Mouse (Mus musculus): ENCODE results near the gene Gm10563. TPM values are rescaled to one million over a fixed set of nuclear protein-coding genes. Genes with fewer than 3 reads are reported as not detected.
A peak's percentile ranks its signal among the peaks of the same experiment; 100 is the strongest.
"Not testable (repeated sequence)": the region's sequence is repeated elsewhere in the genome, so short reads cannot be mapped to it uniquely, and the experiment has no call there.

Gm10563 gene
- polyA plus RNA-seq (2012; rRNA removed) = not detected in 2 replicates

GRCm38 (mm10) chr4:155645308-155645707, at the start of gene Gm10563:
Gene Gm10563, minus strand, starts transcription at chr4:155645408.
- DNase-seq (ENCODE audit: low read depth) = not testable (repeated sequence)

- no peak for DNase-seq (ENCODE audit: low read depth)
Observed at GRCm38 (mm10) chr4:155694482-155695401, 49.5 kb upstream of the Gm10563 start.

GRCm38 (mm10) chr4:155694111-155694481, 48.9 kb upstream of the Gm10563 start, which contains the start of gene Fndc10:
Gene Fndc10, plus strand, starts transcription at chr4:155694342.
- no peak for DNase-seq (ENCODE audit: low read depth)

GRCm38 (mm10) chr4:155692421-155692820, 47.2 kb upstream of the Gm10563 start:
- no peak for DNase-seq (ENCODE audit: low read depth)

GRCm38 (mm10) chr4:155690571-155691375, 45.6 kb upstream of the Gm10563 start:
- no peak for DNase-seq (ENCODE audit: low read depth)

GRCm38 (mm10) chr4:155687764-155688163, 42.6 kb upstream of the Gm10563 start:
- DNase-seq (ENCODE audit: low read depth) = not testable (repeated sequence)

- DNase-seq (ENCODE audit: low read depth) = not testable (repeated sequence)
Observed at GRCm38 (mm10) chr4:155683670-155684277, 38.6 kb upstream of the Gm10563 start.

- DNase-seq (ENCODE audit: low read depth) = no peak
Observed at GRCm38 (mm10) chr4:155675991-155676390, 30.8 kb upstream of the Gm10563 start.

GRCm38 (mm10) chr4:155672082-155672481, 26.9 kb upstream of the Gm10563 start:
- DNase-seq (ENCODE audit: low read depth) = no peak

- not testable (repeated sequence) for DNase-seq (ENCODE audit: low read depth)
Observed at GRCm38 (mm10) chr4:155670236-155670635, 25.0 kb upstream of the Gm10563 start.

- DNase-seq (ENCODE audit: low read depth) = no peak
Observed at GRCm38 (mm10) chr4:155669598-155670075, 24.4 kb upstream of the Gm10563 start.

GRCm38 (mm10) chr4:155668689-155669597, 23.7 kb upstream of the Gm10563 start, which contains the start of gene Mib2:
Gene Mib2, minus strand, starts transcription at chr4:155669198.
- peak; percentile 72 for DNase-seq (ENCODE audit: low read depth)

- no peak for DNase-seq (ENCODE audit: low read depth)
Observed at GRCm38 (mm10) chr4:155666903-155667302, 21.7 kb upstream of the Gm10563 start.

GRCm38 (mm10) chr4:155660641-155661040, 15.4 kb upstream of the Gm10563 start:
- DNase-seq (ENCODE audit: low read depth) = no peak

- DNase-seq (ENCODE audit: low read depth) = no peak
Observed at GRCm38 (mm10) chr4:155658961-155659360, 13.8 kb upstream of the Gm10563 start.

- DNase-seq (ENCODE audit: low read depth) = no peak
Observed at GRCm38 (mm10) chr4:155656214-155656751, 11.1 kb upstream of the Gm10563 start.

- no peak for DNase-seq (ENCODE audit: low read depth)
Observed at GRCm38 (mm10) chr4:155654456-155655298, 9.5 kb upstream of the Gm10563 start.

GRCm38 (mm10) chr4:155654183-155654455, 8.9 kb upstream of the Gm10563 start:
- DNase-seq (ENCODE audit: low read depth) = no peak

GRCm38 (mm10) chr4:155653451-155654182, 8.4 kb upstream of the Gm10563 start:
- DNase-seq (ENCODE audit: low read depth) = no peak
